Mouse (Mus musculus) lung, adult 2 months (tissue): ENCODE measurements at regions not wholly inside any gene's neighbourhood (a gene's known extent, or its start where the extent isn't known, plus 50 kb on each side); places are given as distances from the start of the nearest gene placed in this dataset.

Experiments used
- CTCF ChIP-seq: fragments of 200-500 bp; IDR thresholded peaks from 2 replicates; pipeline ENCODE4 v1.5.1; 2011; ENCODE audit warnings: mild to moderate bottlenecking, low read length, control low read depth; ENCODE audit not compliant: insufficient read depth
- POLR2A ChIP-seq: fragments of 200-500 bp; IDR thresholded peaks from 2 replicates; pipeline ENCODE4 v1.6.1; 2011; ENCODE audit warnings: low read depth, mild to moderate bottlenecking, control low read depth, low read length, borderline replicate concordance; ENCODE audit errors: extremely low read depth

DNA sequence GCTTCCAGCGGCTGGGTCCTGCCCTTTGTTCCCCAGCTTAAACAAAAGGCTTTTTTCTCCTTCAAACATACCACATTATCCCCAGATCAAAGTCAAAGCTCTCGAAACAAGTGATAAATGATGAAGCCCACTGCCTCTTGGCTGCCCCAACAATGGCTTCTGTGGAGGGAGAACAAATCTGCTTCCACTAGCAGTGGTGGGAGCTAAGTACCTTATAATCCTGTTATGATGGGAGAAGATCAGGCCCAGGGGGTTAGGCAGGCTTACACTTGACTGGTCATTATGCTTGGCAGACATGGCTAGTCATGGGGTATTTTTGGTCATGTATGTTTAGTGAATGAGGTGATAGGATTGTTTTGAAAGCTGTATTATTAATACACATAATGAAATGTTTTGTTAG, 57.7 kb downstream of the Kcna5 start:
- TF ChIP-seq POLR2A (no peak), CTCF (no peak)
